Mouse (Mus musculus): ENCODE results near the gene Car11.

- TF ChIP-seq CTCF (IDR thresholded peaks at IDR 0.05; ENCODE audit: extremely low read depth, insufficient read depth, low read length) (no peak), POLR2A (IDR thresholded peaks at IDR 0.05; ENCODE audit: extremely low read depth, insufficient read depth, low read length) (no peak)
These were observed 21.1 kb upstream of the Car11 start for GRCm38 (mm10) chr7:45678513-45678912.

Measured in cortical plate, adult 2 months (tissue).